ENCODE assay signal across 9 mouse cellular contexts in the genomic region with DNA sequence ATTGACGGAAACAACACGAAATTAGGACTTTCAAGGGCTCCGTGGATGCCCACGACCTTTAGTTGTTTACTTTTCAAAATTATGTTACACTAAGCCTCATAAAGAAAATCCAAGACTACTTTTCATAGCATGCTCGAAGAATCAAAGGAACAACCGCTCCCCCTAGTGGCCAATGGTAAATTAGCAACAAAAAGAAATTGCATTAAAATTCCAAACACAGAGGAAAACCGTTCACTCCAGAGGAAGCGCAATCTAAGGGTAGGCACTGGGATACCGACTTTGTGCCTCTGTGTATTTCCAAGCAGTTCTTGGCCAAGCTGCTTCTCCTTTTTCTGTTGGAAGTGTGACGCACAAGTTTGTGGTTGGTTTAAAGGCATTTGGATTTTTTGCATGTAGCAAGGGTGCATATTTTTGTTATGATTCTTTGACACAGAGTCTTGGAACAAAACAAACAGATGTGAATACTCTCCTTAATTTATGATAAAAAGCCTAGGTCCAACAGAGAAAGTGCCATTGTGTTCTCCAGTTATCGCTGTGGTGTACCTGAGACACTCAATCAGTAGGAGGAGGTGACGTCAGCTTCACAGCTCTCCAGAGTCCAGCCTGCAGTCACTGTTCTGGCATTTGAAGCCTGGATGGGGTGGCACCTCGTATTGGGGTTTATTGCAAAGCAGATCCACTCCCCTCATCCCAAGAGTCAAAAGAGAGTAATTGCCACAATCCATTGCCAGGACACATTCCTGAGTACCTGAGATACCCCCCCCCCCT.
DNase-seq lines count a peak whose midpoint lies in the region; ATAC-seq lines count a peak whose summit lies in the region.
"Had no signal": no experiment of that assay in that cellular context is flagged by ENCODE, and none has a peak within 500 bp of the region (broad histone marks: within the 10 kb centered on the region; RNA-seq: fewer than 3 reads in every experiment).

No protein-coding gene starts in this region.

- peak; percentile 51 for ATAC-seq in forebrain, embryonic 15.5 days (replicated peaks)
- no peak for ATAC-seq in midbrain, embryonic 11.5 days (ENCODE audit: low FRiP score)
- ATAC-seq in erythroid progenitor cell, adult 5-6 weeks (replicated peaks; ENCODE audit: low FRiP score, poor library complexity, severe bottlenecking) = no peak

- peak; percentile 64 for DNase-seq in heart, adult 8-10 months (ENCODE audit: low spot score)
- DNase-seq in heart, embryonic 10.5 days (ENCODE audit: low spot score) = no peak
- peak; percentile 6 to 20 for DNase-seq in B cell, adult 2 months
- DNase-seq in c-Kit-positive CD71-negative TER-119-negative erythroid progenitor cells, embryonic 14.5 days (ENCODE audit: low read depth) = peak; percentile 33
- peak; percentile 40 to 54 for DNase-seq in kidney, postnatal 4 days
- peak; percentile 97 for DNase-seq in midbrain, embryonic 11.5 days (ENCODE audit: low spot score, missing footprints)

- peaks cover 47% of the 10 kb centered on the region for H3K4me1 ChIP-seq in heart, embryonic 10.5 days
- H3K4me1 ChIP-seq in forebrain, embryonic 15.5 days = peaks cover 24% of the 10 kb centered on the region
- peaks cover 2% of the 10 kb centered on the region; the same call in 1 of the 2 replicates for H3K4me1 ChIP-seq in midbrain, embryonic 11.5 days (ENCODE audit: control insufficient read depth, insufficient read depth, low read length)

- 18% methylated on average over 13 of the region's 13 CpGs for WGBS in heart, embryonic 10.5 days
- 19% methylated on average over 13 of the region's 13 CpGs for WGBS in forebrain, embryonic 15.5 days
- WGBS in midbrain, embryonic 11.5 days = 25% methylated on average over 13 of the region's 13 CpGs

- no peaks in the 10 kb centered on the region for H3K36me3 ChIP-seq in heart, embryonic 10.5 days
- no peaks in the 10 kb centered on the region for H3K36me3 ChIP-seq in forebrain, embryonic 15.5 days
- no peaks in the 10 kb centered on the region for H3K36me3 ChIP-seq in midbrain, embryonic 11.5 days (ENCODE audit: control insufficient read depth, insufficient read depth, low read length)
- H3K36me3 ChIP-seq: limb, embryonic 13.5 days had no signal

- H3K4me2 ChIP-seq in forebrain, embryonic 15.5 days (replicated peaks) = no peak overlapping the region
- H3K4me2 ChIP-seq in midbrain, embryonic 11.5 days = no peak overlapping the region
- H3K4me2 ChIP-seq: limb, embryonic 13.5 days had no signal

- H3K27ac ChIP-seq in heart, embryonic 10.5 days = no peak overlapping the region
- no peak overlapping the region for H3K27ac ChIP-seq in forebrain, embryonic 15.5 days (replicated peaks)
- no peak overlapping the region for H3K27ac ChIP-seq in midbrain, embryonic 11.5 days (ENCODE audit: low read depth, low read length)
- H3K27ac ChIP-seq: limb, embryonic 13.5 days had no signal

- H3K9ac ChIP-seq in forebrain, embryonic 15.5 days (replicated peaks) = no peak overlapping the region
- H3K9ac ChIP-seq in midbrain, embryonic 11.5 days (ENCODE audit: low read length) = no peak overlapping the region
- H3K9ac ChIP-seq: limb, embryonic 13.5 days had no signal

- H3K4me3 ChIP-seq in heart, embryonic 10.5 days = no peak overlapping the region
- no peak overlapping the region for H3K4me3 ChIP-seq in forebrain, embryonic 15.5 days
- H3K4me3 ChIP-seq in midbrain, embryonic 11.5 days (ENCODE audit: low read depth, low read length) = no peak overlapping the region
- H3K4me3 ChIP-seq: limb, embryonic 13.5 days had no signal

- no peaks in the 10 kb centered on the region for H3K27me3 ChIP-seq in heart, embryonic 10.5 days (ENCODE audit: insufficient read depth, poor library complexity, severe bottlenecking)
- no peaks in the 10 kb centered on the region for H3K27me3 ChIP-seq in forebrain, embryonic 15.5 days
- H3K27me3 ChIP-seq in midbrain, embryonic 11.5 days (ENCODE audit: control insufficient read depth, insufficient read depth, low read length) = no peaks in the 10 kb centered on the region

- no peaks in the 10 kb centered on the region for H3K9me3 ChIP-seq in heart, embryonic 10.5 days
- no peaks in the 10 kb centered on the region for H3K9me3 ChIP-seq in forebrain, embryonic 15.5 days
- no peaks in the 10 kb centered on the region for H3K9me3 ChIP-seq in midbrain, embryonic 11.5 days (ENCODE audit: control insufficient read depth, low read length)
- H3K9me3 ChIP-seq: limb, embryonic 13.5 days had no signal
